Mouse (Mus musculus) heart, adult 2 months (tissue): ENCODE results near the gene Hecw1. TPM values are rescaled to one million over a fixed set of nuclear protein-coding genes. Genes with fewer than 3 reads are reported as not detected.
"Not testable (repeated sequence)": the region's sequence is repeated elsewhere in the genome, so short reads cannot be mapped to it uniquely, and the experiment has no call there.

Experiments used
- DNase-seq, 2 experiments: peaks; one replicate each; pipeline ENCODE4 v3.0.0; 2021
- H3K27ac ChIP-seq: fragments of 200-600 bp; 2 replicates; pipeline ENCODE4 v1.8.1; 2022
- H3K27me3 ChIP-seq: fragments of 200-500 bp; 2 replicates; pipeline ENCODE4 v1.6.1; 2012; ENCODE audit warnings: mild to moderate bottlenecking, low read length, inconsistent platforms, mixed read lengths; ENCODE audit not compliant: control insufficient read depth, insufficient read depth
- H3K36me3 ChIP-seq: fragments of 200-500 bp; 2 replicates; pipeline ENCODE4 v1.6.1; 2012; ENCODE audit warnings: low read length, inconsistent platforms; ENCODE audit not compliant: control insufficient read depth, insufficient read depth
- H3K4me1 ChIP-seq: fragments of 200-500 bp; 2 replicates; pipeline ENCODE4 v1.6.1; 2011; ENCODE audit warnings: low read length; ENCODE audit not compliant: control insufficient read depth, insufficient read depth
- H3K4me3 ChIP-seq: fragments of 200-600 bp; 2 replicates; pipeline ENCODE4 v1.8.1; 2022
- H3K79me2 ChIP-seq: fragments of 200-500 bp; replicated peaks from 2 replicates; pipeline ENCODE4 v1.6.1; 2012; ENCODE audit warnings: mild to moderate bottlenecking, inconsistent platforms, low read length, moderate library complexity, mixed read lengths; ENCODE audit not compliant: control insufficient read depth, insufficient read depth
- H3K9ac ChIP-seq: fragments of 200-500 bp; 2 replicates; pipeline ENCODE4 v1.6.1; 2012; ENCODE audit warnings: low read depth, mild to moderate bottlenecking, control low read depth, inconsistent platforms, low read length, mixed read lengths
- CTCF ChIP-seq: fragments of 200-600 bp; IDR thresholded peaks from 2 replicates; pipeline ENCODE4 v1.8.1; 2022; ENCODE audit warnings: antibody characterized with exemption, mild to moderate bottlenecking, moderate library complexity
- EP300 ChIP-seq: fragments of 200-500 bp; IDR thresholded peaks from 2 replicates; pipeline ENCODE4 v1.6.1; 2011; ENCODE audit warnings: low read depth, low read length, control low read depth; ENCODE audit not compliant: insufficient read depth
- POLR2A ChIP-seq: fragments of 200-500 bp; IDR thresholded peaks from 2 replicates; pipeline ENCODE4 v1.6.1; 2011; ENCODE audit warnings: mild to moderate bottlenecking, low read depth, low read length, control low read depth; ENCODE audit not compliant: insufficient read depth
- WGBS: fragments of 180-500 bp; shearing (Covaris S2); methylation state at CpG from one replicate; pipeline ENCODE4 v1.1.7; 2018; 5-methylcytosine and 5-hydroxymethylcytosine counted together
- intact Hi-C: fragments of 180-260 bp; cut with DNase I; formaldehyde crosslinking; loops from one replicate; pipeline ENCODE4 v1.15.1; 2025
- polyA plus RNA-seq: library from polyadenylated mRNA; depleted of rRNA; stranded (reverse); fragments of >200 nt; gene quantifications from 2 replicates; pipeline ENCODE4 v1.2.3, GENCODE M21; 2012
- total RNA-seq, 2 experiments: library from RNA; stranded (reverse); gene quantifications; 2 replicates each; pipeline ENCODE4 v1.2.3; 2021

Gene Hecw1
- total and polyA plus RNA-seq, 3 experiments, result 0.04 to 0.73 (median 0.05) TPM

- Histone ChIP-seq H3K36me3 (no peaks in the 10 kb centered on the region), H3K9ac (no peak overlapping the region), H3K79me2 (no peaks in the 10 kb centered on the region), H3K27me3 (no peaks in the 10 kb centered on the region), H3K4me1 (no peaks in the 10 kb centered on the region), H3K27ac (no peak overlapping the region), H3K4me3 (no peak overlapping the region)
- DNase-seq, result no peak
- intact Hi-C loops, result no loop called here
- TF ChIP-seq EP300 (no peak), CTCF (peak; percentile 38), POLR2A (no peak)
- 26% methylated on average over 8 of the region's 8 CpGs for WGBS
Observed at GRCm38 (mm10) chr13:14306617-14307016, 216.4 kb downstream of the Hecw1 start.

GRCm38 (mm10) chr13:14304103-14304502, 218.9 kb downstream of the Hecw1 start:
- Histone ChIP-seq H3K79me2 (no peaks in the 10 kb centered on the region), H3K4me3 (no peak overlapping the region), H3K27ac (no peak overlapping the region), H3K9ac (no peak overlapping the region), H3K4me1 (no peaks in the 10 kb centered on the region), H3K36me3 (no peaks in the 10 kb centered on the region), H3K27me3 (no peaks in the 10 kb centered on the region)
- TF ChIP-seq EP300 (no peak), POLR2A (no peak), CTCF (no peak)
- intact Hi-C loops, result no loop called here
- 94% methylated on average over 1 of the region's 1 CpGs for WGBS
- no peak for DNase-seq

GRCm38 (mm10) chr13:14302921-14303320, 220.1 kb downstream of the Hecw1 start:
- Histone ChIP-seq H3K4me3 (no peak overlapping the region), H3K79me2 (no peaks in the 10 kb centered on the region), H3K4me1 (no peaks in the 10 kb centered on the region), H3K9ac (no peak overlapping the region), H3K27ac (no peak overlapping the region), H3K36me3 (no peaks in the 10 kb centered on the region), H3K27me3 (no peaks in the 10 kb centered on the region)
- TF ChIP-seq EP300 (no peak), POLR2A (no peak), CTCF (no peak)
- intact Hi-C loops, result no loop called here
- WGBS, result 45% methylated on average over 2 of the region's 2 CpGs
- DNase-seq, result no peak

GRCm38 (mm10) chr13:14290016-14290415, 233.0 kb downstream of the Hecw1 start:
- TF ChIP-seq POLR2A (no peak), CTCF (no peak), EP300 (no peak)
- H3K4me3 ChIP-seq, result no peak overlapping the region
- H3K79me2 ChIP-seq, result no peaks in the 10 kb centered on the region
- no peak for DNase-seq
- no peak overlapping the region for H3K27ac ChIP-seq
- no peaks in the 10 kb centered on the region for H3K27me3 ChIP-seq
- 20% methylated on average over 1 of the region's 1 CpGs for WGBS
- no peaks in the 10 kb centered on the region for H3K36me3 ChIP-seq
- no peak overlapping the region for H3K9ac ChIP-seq
- no peaks in the 10 kb centered on the region for H3K4me1 ChIP-seq
- intact Hi-C loops, result no loop called here

GRCm38 (mm10) chr13:14271476-14271875, 251.6 kb downstream of the Hecw1 start:
- H3K27ac ChIP-seq, result no peak overlapping the region
- no peaks in the 10 kb centered on the region for H3K79me2 ChIP-seq
- H3K4me1 ChIP-seq, result no peaks in the 10 kb centered on the region
- H3K36me3 ChIP-seq, result no peaks in the 10 kb centered on the region
- TF ChIP-seq CTCF (no peak), EP300 (no peak), POLR2A (no peak)
- no peak for DNase-seq
- intact Hi-C loops, result no loop called here
- H3K27me3 ChIP-seq, result no peaks in the 10 kb centered on the region
- no peak overlapping the region for H3K4me3 ChIP-seq
- no peak overlapping the region for H3K9ac ChIP-seq

GRCm38 (mm10) chr13:14260939-14261338, 262.1 kb downstream of the Hecw1 start:
- H3K36me3 ChIP-seq, H3K27ac ChIP-seq, H3K4me3 ChIP-seq, H3K79me2 ChIP-seq, H3K9ac ChIP-seq, H3K4me1 ChIP-seq, DNase-seq, H3K27me3 ChIP-seq, intact Hi-C loops: not testable (repeated sequence)
- WGBS, result 35% methylated on average over 9 of the region's 9 CpGs

- no peak for DNase-seq
- 54% methylated on average over 2 of the region's 2 CpGs for WGBS
- H3K4me3 ChIP-seq, result no peak overlapping the region
- H3K9ac ChIP-seq, result no peak overlapping the region
- no peaks in the 10 kb centered on the region for H3K4me1 ChIP-seq
- no peak overlapping the region for H3K27ac ChIP-seq
- intact Hi-C loops, result no loop called here
- H3K79me2 ChIP-seq, result no peaks in the 10 kb centered on the region
- no peaks in the 10 kb centered on the region for H3K27me3 ChIP-seq
- TF ChIP-seq POLR2A, result no peak
- TF ChIP-seq CTCF, result no peak
- no peak for TF ChIP-seq EP300
- H3K36me3 ChIP-seq, result no peaks in the 10 kb centered on the region
Observed at GRCm38 (mm10) chr13:14245946-14246345, 277.1 kb downstream of the Hecw1 start.
